Mouse (Mus musculus): ENCODE measurements around the gene Upb1. TPM values are rescaled to one million over a fixed set of nuclear protein-coding genes. Genes with fewer than 3 reads are reported as not detected.
"Not testable (repeated sequence)": the region's sequence is repeated elsewhere in the genome, so short reads cannot be mapped to it uniquely, and the experiment has no call there.

The Upb1 gene
- polyA plus RNA-seq, 1 experiment from 2014 or later: not detected

DNA sequence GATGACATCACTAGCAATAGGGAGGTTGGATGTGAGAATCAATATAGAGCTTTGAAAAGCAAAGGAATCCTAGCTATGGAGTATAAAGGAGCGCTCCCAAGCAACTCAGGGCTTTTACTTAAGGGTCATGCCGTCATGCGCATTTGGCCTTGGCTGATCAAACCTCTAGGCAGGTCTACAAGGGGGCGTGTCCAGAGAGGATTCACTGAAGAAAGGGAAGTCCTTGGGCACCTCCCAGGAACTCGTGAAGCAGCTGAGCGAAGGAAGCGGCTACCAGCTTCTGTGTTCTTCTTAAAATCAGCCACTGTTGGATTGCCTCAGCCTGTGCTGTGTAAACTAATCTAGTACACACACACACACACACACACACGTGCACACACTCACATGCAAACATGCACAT is 72.5 kb downstream of the Upb1 start:
- Histone ChIP-seq H3K27me3 (no peaks in the 10 kb centered on the region), H3K36me3 (no peaks in the 10 kb centered on the region), H3K9me3 (replicated peaks) (no peaks in the 10 kb centered on the region), H3K27ac (no peak overlapping the region), H3K4me1 (peaks cover 6% of the 10 kb centered on the region; the same call in 1 of the 2 replicates), H3K4me3 (no peak overlapping the region), H3K4me2 (replicated peaks) (no peak overlapping the region), H3K9ac (no peak overlapping the region)
- 75% methylated on average over 8 of the region's 8 CpGs for WGBS
- no peak for ATAC-seq (ENCODE audit: low FRiP score)

GRCm38 (mm10) chr10:75474571-75474970 is 73.7 kb downstream of the Upb1 start:
- no peaks in the 10 kb centered on the region for H3K27me3 ChIP-seq
- 32% methylated on average over 5 of the region's 5 CpGs for WGBS
- no peak overlapping the region for H3K4me2 ChIP-seq (replicated peaks)
- no peak overlapping the region for H3K9ac ChIP-seq
- H3K9me3 ChIP-seq (replicated peaks): no peaks in the 10 kb centered on the region
- no peaks in the 10 kb centered on the region for H3K36me3 ChIP-seq
- no peak overlapping the region for H3K4me3 ChIP-seq
- no peak overlapping the region for H3K27ac ChIP-seq
- H3K4me1 ChIP-seq: peaks cover 6% of the 10 kb centered on the region; the same call in 1 of the 2 replicates
- ATAC-seq (ENCODE audit: low FRiP score): no peak

- WGBS: 24% methylated on average over 5 of the region's 6 CpGs
- H3K27ac ChIP-seq; H3K36me3 ChIP-seq; H3K9ac ChIP-seq; ATAC-seq (ENCODE audit: low FRiP score); H3K27me3 ChIP-seq; H3K4me1 ChIP-seq; H3K4me2 ChIP-seq (replicated peaks); H3K4me3 ChIP-seq; H3K9me3 ChIP-seq (replicated peaks): not testable (repeated sequence)
Observed at GRCm38 (mm10) chr10:75475139-75475850, 74.4 kb downstream of the Upb1 start.

- no peak for ATAC-seq (ENCODE audit: low FRiP score)
- H3K27ac ChIP-seq: no peak overlapping the region
- H3K36me3 ChIP-seq: no peaks in the 10 kb centered on the region
- no peak overlapping the region for H3K4me2 ChIP-seq (replicated peaks)
- no peaks in the 10 kb centered on the region for H3K27me3 ChIP-seq
- no peaks in the 10 kb centered on the region for H3K9me3 ChIP-seq (replicated peaks)
- H3K4me3 ChIP-seq: no peak overlapping the region
- 80% methylated on average over 9 of the region's 9 CpGs for WGBS
- no peak overlapping the region for H3K9ac ChIP-seq
- H3K4me1 ChIP-seq: peaks cover 6% of the 10 kb centered on the region; the same call in 1 of the 2 replicates
Observed at GRCm38 (mm10) chr10:75477034-75477433, 76.1 kb downstream of the Upb1 start.

DNA sequence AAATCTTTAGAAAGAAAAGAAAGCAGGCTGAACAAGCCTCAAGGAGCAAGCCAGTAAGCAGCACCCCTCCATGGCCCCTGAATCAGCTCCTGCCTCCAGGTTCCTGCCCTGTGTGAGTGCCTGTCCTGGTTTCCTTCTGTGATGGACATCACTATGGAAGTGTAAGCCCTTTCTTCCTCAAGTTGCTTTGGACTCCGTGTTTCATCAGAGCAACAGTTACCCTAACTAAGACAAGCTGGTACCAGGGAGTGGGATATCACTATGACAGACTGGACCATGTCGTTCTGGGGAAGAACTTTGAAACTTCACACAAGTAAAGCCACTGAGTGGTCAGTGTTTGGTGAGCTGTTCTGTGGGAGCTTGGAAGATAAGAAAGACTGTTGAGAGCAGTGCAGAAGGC is 79.0 kb downstream of the Upb1 start:
- no peaks in the 10 kb centered on the region for H3K36me3 ChIP-seq
- no peaks in the 10 kb centered on the region for H3K9me3 ChIP-seq (replicated peaks)
- H3K4me3 ChIP-seq: no peak overlapping the region
- H3K9ac ChIP-seq: no peak overlapping the region
- no peak overlapping the region for H3K27ac ChIP-seq
- no peak for ATAC-seq (ENCODE audit: low FRiP score)
- no peaks in the 10 kb centered on the region for H3K27me3 ChIP-seq
- no peak overlapping the region for H3K4me2 ChIP-seq (replicated peaks)
- H3K4me1 ChIP-seq: peaks cover 1% of the 10 kb centered on the region; the same call in 1 of the 2 replicates
- WGBS: 82% methylated on average over 2 of the region's 2 CpGs

- Histone ChIP-seq H3K27me3 (no peaks in the 10 kb centered on the region), H3K9me3 (replicated peaks) (no peaks in the 10 kb centered on the region), H3K4me1 (no peaks in the 10 kb centered on the region), H3K4me2 (replicated peaks) (no peak overlapping the region), H3K9ac (no peak overlapping the region), H3K4me3 (no peak overlapping the region), H3K36me3 (no peaks in the 10 kb centered on the region), H3K27ac (no peak overlapping the region)
- WGBS: 81% methylated on average over 4 of the region's 4 CpGs
- ATAC-seq (ENCODE audit: low FRiP score): no peak
Observed at GRCm38 (mm10) chr10:75481703-75482102, 80.8 kb downstream of the Upb1 start.

GRCm38 (mm10) chr10:75482271-75482670 is 81.4 kb downstream of the Upb1 start:
- 90% methylated on average over 5 of the region's 5 CpGs for WGBS
- H3K36me3 ChIP-seq: no peaks in the 10 kb centered on the region
- no peak overlapping the region for H3K4me2 ChIP-seq (replicated peaks)
- H3K9me3 ChIP-seq (replicated peaks): no peaks in the 10 kb centered on the region
- no peaks in the 10 kb centered on the region for H3K27me3 ChIP-seq
- H3K4me3 ChIP-seq: no peak overlapping the region
- ATAC-seq (ENCODE audit: low FRiP score): no peak
- H3K9ac ChIP-seq: no peak overlapping the region
- H3K27ac ChIP-seq: no peak overlapping the region
- no peaks in the 10 kb centered on the region for H3K4me1 ChIP-seq

DNA sequence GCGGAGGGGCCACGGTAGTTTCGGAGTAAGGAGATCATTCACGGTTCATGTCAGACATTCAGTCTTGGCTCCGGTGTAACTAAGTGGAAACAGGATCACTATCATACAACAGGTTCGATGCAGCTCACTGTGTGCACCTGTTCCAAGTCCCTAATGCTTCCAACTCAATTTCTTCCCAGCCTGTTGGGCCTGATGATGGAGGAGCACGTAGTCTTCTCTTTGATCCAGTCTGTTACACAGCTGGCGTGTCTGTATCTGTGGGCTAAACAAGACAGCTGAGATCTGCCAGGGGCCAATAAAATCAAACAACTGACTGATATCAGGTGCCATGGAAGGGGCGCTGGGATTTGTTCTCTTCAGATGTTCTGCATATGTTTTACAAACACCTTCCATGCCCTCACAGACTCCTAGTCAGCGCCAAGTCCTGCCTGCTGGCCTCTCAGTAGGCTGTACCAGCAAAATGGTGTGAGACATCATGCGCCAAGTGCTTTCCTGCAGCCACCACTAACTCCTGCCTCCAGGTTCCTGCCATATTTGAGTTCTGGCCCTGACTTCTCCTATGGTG is 82.1 kb downstream of the Upb1 start:
- H3K4me1 ChIP-seq: no peaks in the 10 kb centered on the region
- H3K36me3 ChIP-seq: no peaks in the 10 kb centered on the region
- 91% methylated on average over 11 of the region's 11 CpGs for WGBS
- no peak overlapping the region for H3K27ac ChIP-seq
- no peak overlapping the region for H3K4me2 ChIP-seq (replicated peaks)
- ATAC-seq (ENCODE audit: low FRiP score): no peak
- no peaks in the 10 kb centered on the region for H3K27me3 ChIP-seq
- no peak overlapping the region for H3K4me3 ChIP-seq
- H3K9ac ChIP-seq: no peak overlapping the region
- no peaks in the 10 kb centered on the region for H3K9me3 ChIP-seq (replicated peaks)

DNA sequence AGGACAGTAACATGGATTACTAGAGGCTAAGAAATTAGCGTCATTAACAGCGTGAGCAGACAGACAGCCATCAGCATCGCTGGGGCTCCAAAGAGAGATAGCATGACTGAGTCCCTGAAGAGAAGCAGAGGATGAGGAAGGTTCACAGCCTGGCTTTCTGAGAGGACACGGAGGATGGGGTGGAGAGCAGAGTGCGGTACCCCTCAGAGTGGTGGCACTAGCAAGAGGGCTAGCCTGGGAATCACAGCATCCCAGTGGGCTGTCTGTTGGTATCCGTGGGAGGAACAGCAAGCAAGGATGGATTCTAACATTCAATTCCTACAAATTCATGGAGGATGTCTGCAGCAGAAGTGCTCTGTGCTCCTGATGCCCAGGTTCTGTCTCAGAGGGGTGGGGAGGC is 83.2 kb downstream of the Upb1 start:
- H3K9ac ChIP-seq: no peak overlapping the region
- no peaks in the 10 kb centered on the region for H3K36me3 ChIP-seq
- H3K9me3 ChIP-seq (replicated peaks): no peaks in the 10 kb centered on the region
- no peak overlapping the region for H3K27ac ChIP-seq
- H3K4me1 ChIP-seq: no peaks in the 10 kb centered on the region
- 86% methylated on average over 6 of the region's 6 CpGs for WGBS
- no peak overlapping the region for H3K4me3 ChIP-seq
- no peaks in the 10 kb centered on the region for H3K27me3 ChIP-seq
- no peak for ATAC-seq (ENCODE audit: low FRiP score)
- H3K4me2 ChIP-seq (replicated peaks): no peak overlapping the region

GRCm38 (mm10) chr10:75484767-75485166 is 83.9 kb downstream of the Upb1 start:
- Histone ChIP-seq H3K4me3 (no peak overlapping the region), H3K27ac (no peak overlapping the region), H3K36me3 (no peaks in the 10 kb centered on the region), H3K4me2 (replicated peaks) (no peak overlapping the region), H3K4me1 (no peaks in the 10 kb centered on the region), H3K9me3 (replicated peaks) (no peaks in the 10 kb centered on the region), H3K27me3 (no peaks in the 10 kb centered on the region), H3K9ac (no peak overlapping the region; the same call in 1 of the 2 replicates)
- WGBS: 73% methylated on average over 6 of the region's 6 CpGs
- no peak for ATAC-seq (ENCODE audit: low FRiP score)

DNA sequence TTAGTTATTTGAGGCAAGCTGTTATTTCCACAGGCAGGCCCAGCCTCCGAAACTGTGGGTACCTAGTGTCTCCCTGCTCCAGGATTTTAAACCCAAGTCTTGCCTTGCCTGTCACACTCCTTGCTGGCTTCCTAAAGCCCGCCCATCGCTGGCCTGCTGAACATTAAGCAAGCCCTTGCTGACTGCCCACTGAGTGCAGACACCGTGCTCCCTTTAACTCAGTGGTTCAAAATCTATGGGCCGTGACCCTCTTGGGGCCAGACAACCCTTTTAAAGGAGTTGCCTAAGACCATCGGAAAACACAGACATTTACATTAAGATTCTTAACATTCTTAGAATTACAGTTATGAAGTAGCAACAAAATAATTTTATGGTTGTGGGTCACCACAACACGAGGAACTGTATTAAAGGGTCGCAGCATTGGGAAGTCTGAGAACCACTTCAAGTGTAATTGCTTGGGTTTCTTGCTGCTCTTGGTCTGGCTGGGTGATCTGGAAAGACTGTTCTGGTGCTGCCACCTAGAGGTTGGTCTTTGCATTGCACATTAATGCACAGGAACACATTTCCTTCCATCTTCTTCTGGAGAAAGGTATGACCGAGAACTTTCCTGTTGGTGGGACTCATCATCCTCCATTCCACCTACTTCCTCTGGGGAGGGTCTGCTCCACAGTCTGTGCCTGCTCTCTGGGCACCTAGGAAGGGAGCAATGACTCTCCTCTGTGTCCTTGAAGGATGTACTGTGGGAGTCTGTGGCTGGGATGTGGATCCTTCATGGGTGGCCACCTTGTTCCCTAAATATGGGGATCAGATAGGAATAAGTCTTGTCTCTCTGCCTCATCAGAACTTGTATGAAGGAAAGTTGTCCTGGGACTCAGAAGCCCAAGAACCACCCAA is 85.4 kb downstream of the Upb1 start:
- WGBS: 59% methylated on average over 9 of the region's 9 CpGs
- Histone ChIP-seq H3K4me3 (no peak overlapping the region), H3K36me3 (no peaks in the 10 kb centered on the region), H3K27me3 (no peaks in the 10 kb centered on the region), H3K4me2 (replicated peaks) (no peak overlapping the region), H3K9me3 (replicated peaks) (no peaks in the 10 kb centered on the region), H3K4me1 (no peaks in the 10 kb centered on the region), H3K9ac (no peak overlapping the region), H3K27ac (no peak overlapping the region)
- ATAC-seq (ENCODE audit: low FRiP score): no peak

- no peaks in the 10 kb centered on the region for H3K9me3 ChIP-seq (replicated peaks)
- no peaks in the 10 kb centered on the region for H3K4me1 ChIP-seq
- no peak overlapping the region for H3K4me3 ChIP-seq
- no peak overlapping the region for H3K27ac ChIP-seq
- no peak overlapping the region for H3K4me2 ChIP-seq (replicated peaks)
- no peak overlapping the region for H3K9ac ChIP-seq
- H3K27me3 ChIP-seq: no peaks in the 10 kb centered on the region
- 66% methylated on average over 3 of the region's 3 CpGs for WGBS
- no peak for ATAC-seq (ENCODE audit: low FRiP score)
- no peaks in the 10 kb centered on the region for H3K36me3 ChIP-seq
Observed at GRCm38 (mm10) chr10:75487131-75487530, 86.2 kb downstream of the Upb1 start.

All from hindbrain, embryonic 12.5 days (tissue).